Mouse (Mus musculus) MEL (cell line): ENCODE measurements around the gene Trpm1.

Experiments
- CTCF ChIP-seq, 3 experiments: IDR thresholded peaks in 2 of 3; conservative IDR thresholded peaks in 1 of 3; 2 replicates each; pipeline ENCODE4 v1.5.1; 2011 to 2012; ENCODE audit warnings: low read length in 3 of 3, low read depth in 2 of 3, mild to moderate bottlenecking in 2 of 3, improper control_type of control experiment in 1 of 3, inconsistent platforms in 1 of 3, mixed read lengths in 1 of 3, moderate library complexity in 1 of 3; ENCODE audit not compliant: control insufficient read depth in 1 of 3, insufficient read depth in 1 of 3, poor library complexity in 1 of 3, severe bottlenecking in 1 of 3
- EP300 ChIP-seq, 2 experiments: IDR thresholded peaks; 2 replicates each; pipeline ENCODE4 v1.6.1; 2011; ENCODE audit warnings: improper control_type of control experiment in 2 of 2, low read length in 2 of 2, low read depth in 1 of 2, mild to moderate bottlenecking in 1 of 2
- GATA1 ChIP-seq: IDR thresholded peaks from 2 replicates; pipeline ENCODE4 v1.6.1; 2011; ENCODE audit warnings: low read depth, low read length, improper control_type of control experiment
- MXI1 ChIP-seq: IDR thresholded peaks from 2 replicates; pipeline ENCODE4 v1.6.1; 2011; ENCODE audit warnings: mild to moderate bottlenecking, low read depth, low read length, improper control_type of control experiment
- MYC ChIP-seq: IDR thresholded peaks from 2 replicates; pipeline ENCODE4 v1.6.1; 2011; ENCODE audit warnings: low read depth, mild to moderate bottlenecking, low read length, improper control_type of control experiment, moderate library complexity
- POLR2A ChIP-seq, 2 experiments: IDR thresholded peaks; 2 replicates each; pipeline ENCODE4 v1.6.1; 2011 to 2012; ENCODE audit warnings: low read length in 2 of 2, mild to moderate bottlenecking in 2 of 2, control low read depth in 1 of 2, improper control_type of control experiment in 1 of 2, low read depth in 1 of 2, moderate library complexity in 1 of 2; ENCODE audit not compliant: control insufficient read depth in 1 of 2, insufficient read depth in 1 of 2, poor library complexity in 1 of 2
- SMC3 ChIP-seq: IDR thresholded peaks from 2 replicates; pipeline ENCODE4 v1.6.1; 2011; ENCODE audit warnings: low read depth, low read length, improper control_type of control experiment
- TBP ChIP-seq: IDR thresholded peaks from 2 replicates; pipeline ENCODE4 v1.8.0; 2011; ENCODE audit warnings: low read depth, low read length, improper control_type of control experiment
- TCF12 ChIP-seq: IDR thresholded peaks from 2 replicates; pipeline ENCODE4 v1.6.1; 2014; ENCODE audit warnings: low read depth, mild to moderate bottlenecking, inconsistent platforms, low read length, improper control_type of control experiment, moderate library complexity
- USF1 ChIP-seq: IDR thresholded peaks from 2 replicates; pipeline ENCODE4 v1.6.1; 2014; ENCODE audit warnings: low read depth, mild to moderate bottlenecking, inconsistent platforms, low read length, improper control_type of control experiment, moderate library complexity
- USF2 ChIP-seq, 2 experiments: IDR thresholded peaks; 2 replicates each; pipeline ENCODE4 v1.6.1; 2011 to 2012; ENCODE audit warnings: improper control_type of control experiment in 2 of 2, low read length in 2 of 2, borderline replicate concordance in 1 of 2, inconsistent platforms in 1 of 2, low read depth in 1 of 2, mild to moderate bottlenecking in 1 of 2; ENCODE audit not compliant: insufficient read depth in 1 of 2
- ZNF384 ChIP-seq: IDR thresholded peaks from 2 replicates; pipeline ENCODE4 v1.6.1; 2012; ENCODE audit warnings: low read depth, mild to moderate bottlenecking, inconsistent platforms, low read length, improper control_type of control experiment

DNA sequence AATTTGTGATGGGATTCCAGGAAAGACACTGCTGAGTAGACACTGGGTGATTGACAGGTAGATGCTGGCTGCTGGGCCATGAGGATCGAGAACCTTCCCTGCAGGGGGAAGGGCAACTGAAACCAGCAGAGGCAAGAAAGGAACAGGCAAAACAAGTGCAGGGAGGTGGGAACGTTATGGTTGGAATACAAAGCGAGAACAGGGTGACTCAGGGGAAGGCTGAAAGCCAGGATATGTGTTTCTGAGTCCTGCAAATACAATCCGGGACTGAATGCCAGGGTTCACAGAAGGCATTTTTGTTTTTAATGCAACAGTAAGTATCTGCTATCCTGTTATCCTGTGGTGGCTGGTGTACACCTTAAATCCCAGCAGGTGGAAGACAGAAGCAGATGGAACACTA is 60.4 kb downstream of the Trpm1 start:
- TF ChIP-seq CTCF (IDR thresholded peaks at IDR 0.05 in 2 of 3, conservative IDR thresholded peaks at IDR 0.05 in 1 of 3; ENCODE audit: control insufficient read depth in 1 of 3, insufficient read depth in 1 of 3, low read depth in 2 of 3, low read length in 3 of 3, poor library complexity in 1 of 3, severe bottlenecking in 1 of 3) = no peak
- TF ChIP-seq GATA1 = no peak
- no peak for TF ChIP-seq USF2 (IDR thresholded peaks at IDR 0.05; ENCODE audit: borderline replicate concordance in 1 of 2, insufficient read depth in 1 of 2, low read depth in 1 of 2, low read length in 2 of 2)
- TF ChIP-seq POLR2A (IDR thresholded peaks at IDR 0.05; ENCODE audit: control insufficient read depth in 1 of 2, insufficient read depth in 1 of 2, low read depth in 1 of 2, low read length in 2 of 2, poor library complexity in 1 of 2) = no peak
- no peak for TF ChIP-seq ZNF384
- no peak for TF ChIP-seq EP300 (IDR thresholded peaks at IDR 0.05; ENCODE audit: low read depth in 1 of 2, low read length in 2 of 2)
- TF ChIP-seq SMC3 = no peak
- TF ChIP-seq MYC = no peak
- TF ChIP-seq TCF12 = no peak
- no peak for TF ChIP-seq USF1
- no peak for TF ChIP-seq MXI1
- TF ChIP-seq TBP = no peak
